ENCODE assay signal across 23 mouse cellular contexts in genomic region chr8:108361402-108361801, GRCm38 (mm10).
DNase-seq lines count a peak whose midpoint lies in the region; ATAC-seq lines count a peak whose summit lies in the region.
"Had no signal": no experiment of that assay in that cellular context is flagged by ENCODE, and none has a peak within 500 bp of the region (broad histone marks: within the 10 kb centered on the region; RNA-seq: fewer than 3 reads in every experiment).

No protein-coding gene starts in this region.

- no peaks in the 10 kb centered on the region for H3K36me3 ChIP-seq in hindbrain, embryonic 10.5 days
- H3K36me3 ChIP-seq in hindbrain, embryonic 12.5 days, result no peaks in the 10 kb centered on the region
- no peaks in the 10 kb centered on the region for H3K36me3 ChIP-seq in neural tube, embryonic 11.5 days (ENCODE audit: control insufficient read depth, insufficient read depth, low read length)
- H3K36me3 ChIP-seq in kidney, embryonic 16.5 days (ENCODE audit: insufficient read depth, low read length), result no peaks in the 10 kb centered on the region
- H3K36me3 ChIP-seq: embryonic facial prominence, embryonic 13.5 days; heart, embryonic 12.5 days; hindbrain, embryonic 13.5 days; midbrain, embryonic 13.5 days had no signal

- no peak overlapping the region for H3K4me3 ChIP-seq in hindbrain, embryonic 10.5 days
- H3K4me3 ChIP-seq in hindbrain, embryonic 12.5 days, result no peak overlapping the region
- H3K4me3 ChIP-seq in neural tube, embryonic 11.5 days (ENCODE audit: low read depth, low read length), result no peak overlapping the region
- no peak overlapping the region for H3K4me3 ChIP-seq in kidney, embryonic 16.5 days (ENCODE audit: low read length)
- H3K4me3 ChIP-seq: embryonic facial prominence, embryonic 13.5 days; heart, embryonic 12.5 days; hindbrain, embryonic 13.5 days; midbrain, embryonic 13.5 days; myocyte had no signal

- no peak for ATAC-seq in hindbrain, embryonic 12.5 days (ENCODE audit: low FRiP score)
- ATAC-seq in neural tube, embryonic 11.5 days (ENCODE audit: insufficient read depth, low FRiP score, low TSS enrichment), result no peak
- no peak for ATAC-seq in kidney, embryonic 16.5 days (ENCODE audit: low FRiP score, low TSS enrichment)
- ATAC-seq: activated CD4-positive, CD25-positive, alpha-beta regulatory T cell, adult 4 months; inflammation-experienced regulatory T-cells, adult 6 months; lung, postnatal 0 days; midbrain, embryonic 13.5 days had no signal

- no peak overlapping the region for H3K4me2 ChIP-seq in hindbrain, embryonic 12.5 days (replicated peaks)
- no peak overlapping the region for H3K4me2 ChIP-seq in neural tube, embryonic 11.5 days (ENCODE audit: low read depth)
- H3K4me2 ChIP-seq in kidney, embryonic 16.5 days (replicated peaks; ENCODE audit: low read depth, low read length), result no peak overlapping the region
- H3K4me2 ChIP-seq: embryonic facial prominence, embryonic 13.5 days; heart, embryonic 12.5 days; hindbrain, embryonic 13.5 days; midbrain, embryonic 13.5 days had no signal

- no peak overlapping the region for H3K9ac ChIP-seq in hindbrain, embryonic 12.5 days
- H3K9ac ChIP-seq in neural tube, embryonic 11.5 days (ENCODE audit: low read length), result no peak overlapping the region
- no peak overlapping the region for H3K9ac ChIP-seq in kidney, embryonic 16.5 days (replicated peaks; ENCODE audit: low read length)
- H3K9ac ChIP-seq: embryonic facial prominence, embryonic 13.5 days; heart, embryonic 12.5 days; hindbrain, embryonic 13.5 days; midbrain, embryonic 13.5 days had no signal

- peaks cover 34% of the 10 kb centered on the region for H3K4me1 ChIP-seq in hindbrain, embryonic 10.5 days (replicated peaks)
- peaks cover 18% of the 10 kb centered on the region for H3K4me1 ChIP-seq in hindbrain, embryonic 12.5 days
- peaks cover 22% of the 10 kb centered on the region for H3K4me1 ChIP-seq in neural tube, embryonic 11.5 days (ENCODE audit: control insufficient read depth, insufficient read depth, low read length)
- peaks cover 13% of the 10 kb centered on the region for H3K4me1 ChIP-seq in kidney, embryonic 16.5 days (ENCODE audit: insufficient read depth, low read length)
- H3K4me1 ChIP-seq: embryonic facial prominence, embryonic 13.5 days; heart, embryonic 12.5 days had no signal

- no peaks in the 10 kb centered on the region; the same call in 1 of the 2 replicates for H3K27me3 ChIP-seq in hindbrain, embryonic 10.5 days (ENCODE audit: insufficient read depth, poor library complexity, severe bottlenecking)
- H3K27me3 ChIP-seq in hindbrain, embryonic 12.5 days, result 0 out of 2 replicates have a peak, but pooled peaks cover 5% of the 10 kb centered on the region
- no peaks in the 10 kb centered on the region for H3K27me3 ChIP-seq in neural tube, embryonic 11.5 days (ENCODE audit: control insufficient read depth, insufficient read depth, low read length)
- no peaks in the 10 kb centered on the region for H3K27me3 ChIP-seq in kidney, embryonic 16.5 days (ENCODE audit: insufficient read depth, low read length)
- H3K27me3 ChIP-seq: embryonic facial prominence, embryonic 13.5 days; heart, embryonic 12.5 days; midbrain, embryonic 13.5 days had no signal

- peak overlapping the region; percentile 54 for H3K27ac ChIP-seq in hindbrain, embryonic 10.5 days
- H3K27ac ChIP-seq in hindbrain, embryonic 12.5 days, result no peak overlapping the region
- peak overlapping the region; percentile 53; the same call in 1 of the 2 replicates for H3K27ac ChIP-seq in neural tube, embryonic 11.5 days (ENCODE audit: low read depth, low read length)
- H3K27ac ChIP-seq in kidney, embryonic 16.5 days (ENCODE audit: low read length), result no peak overlapping the region
- H3K27ac ChIP-seq: embryonic facial prominence, embryonic 13.5 days; hindbrain, embryonic 13.5 days; midbrain, embryonic 13.5 days had no signal

- DNase-seq in embryo, embryonic 10 days (ENCODE audit: low spot score), result peak; percentile 46
- DNase-seq in embryo, embryonic 9.5 days (ENCODE audit: extremely low spot score), result no peak
- peak; percentile 60 for DNase-seq in hindbrain, embryonic 10.5 days (ENCODE audit: low spot score)
- DNase-seq in embryo, embryonic 10.5 days (ENCODE audit: low spot score), result peak; percentile 71
- DNase-seq in neural tube, embryonic 11.5 days (ENCODE audit: low spot score), result peak; percentile 15
- DNase-seq in lung, adult 18-20 months, result no peak
- DNase-seq: adrenal gland, postnatal 10 days; cerebellum, adult 8-10 months; cerebellum, postnatal 36 days; heart, postnatal 10 days; kidney, adult 2 months; kidney, postnatal 10 days; thymus, postnatal 14 days had no signal

- WGBS in hindbrain, embryonic 10.5 days, result 28% methylated on average over 4 of the region's 4 CpGs
- 26% methylated on average over 4 of the region's 4 CpGs for WGBS in hindbrain, embryonic 12.5 days
- 32% methylated on average over 4 of the region's 4 CpGs for WGBS in neural tube, embryonic 11.5 days
- 42% methylated on average over 4 of the region's 4 CpGs for WGBS in kidney, embryonic 16.5 days

- no peaks in the 10 kb centered on the region for H3K9me3 ChIP-seq in hindbrain, embryonic 10.5 days
- no peaks in the 10 kb centered on the region for H3K9me3 ChIP-seq in hindbrain, embryonic 12.5 days (replicated peaks)
- no peaks in the 10 kb centered on the region for H3K9me3 ChIP-seq in neural tube, embryonic 11.5 days (ENCODE audit: control insufficient read depth, low read length)
- H3K9me3 ChIP-seq in kidney, embryonic 16.5 days (ENCODE audit: low read length), result no peaks in the 10 kb centered on the region
- H3K9me3 ChIP-seq: embryonic facial prominence, embryonic 13.5 days; heart, embryonic 12.5 days; hindbrain, embryonic 13.5 days; midbrain, embryonic 13.5 days had no signal

Comparison
In these comparisons a context has a peak if more than half of its experiments do, and no peak if none do; other contexts are left out.
1. DNase-seq: peak in embryo, embryonic 10 days (single experiment), hindbrain, embryonic 10.5 days (single experiment), embryo, embryonic 10.5 days (single experiment) and neural tube, embryonic 11.5 days (single experiment); none in embryo, embryonic 9.5 days (single experiment) and lung, adult 18-20 months (0 of 2).
2. H3K27ac ChIP-seq: peak in hindbrain, embryonic 10.5 days (single experiment) and neural tube, embryonic 11.5 days (single experiment); none in hindbrain, embryonic 12.5 days (single experiment) and kidney, embryonic 16.5 days (single experiment).